Mouse (Mus musculus) C2C12 (cell line): ENCODE results near the gene Coro2b.

Source experiments
- CTCF ChIP-seq: IDR thresholded peaks from one replicate; pipeline ENCODE4 v1.5.1; 2011; ENCODE audit not compliant: control insufficient read depth, insufficient read depth, insufficient read length
- MAX ChIP-seq: IDR thresholded peaks from one replicate; pipeline ENCODE4 v1.6.1; 2011; ENCODE audit warnings: mild to moderate bottlenecking, control low read depth
- MYOD1 ChIP-seq: IDR thresholded peaks from one replicate; pipeline ENCODE4 v1.6.1; 2011; ENCODE audit warnings: low read depth; ENCODE audit not compliant: control insufficient read depth, insufficient read length
- MYOG ChIP-seq: IDR thresholded peaks from one replicate; pipeline ENCODE4 v1.6.1; 2011; ENCODE audit not compliant: control insufficient read depth, insufficient read length; ENCODE audit errors: extremely low read depth

DNA sequence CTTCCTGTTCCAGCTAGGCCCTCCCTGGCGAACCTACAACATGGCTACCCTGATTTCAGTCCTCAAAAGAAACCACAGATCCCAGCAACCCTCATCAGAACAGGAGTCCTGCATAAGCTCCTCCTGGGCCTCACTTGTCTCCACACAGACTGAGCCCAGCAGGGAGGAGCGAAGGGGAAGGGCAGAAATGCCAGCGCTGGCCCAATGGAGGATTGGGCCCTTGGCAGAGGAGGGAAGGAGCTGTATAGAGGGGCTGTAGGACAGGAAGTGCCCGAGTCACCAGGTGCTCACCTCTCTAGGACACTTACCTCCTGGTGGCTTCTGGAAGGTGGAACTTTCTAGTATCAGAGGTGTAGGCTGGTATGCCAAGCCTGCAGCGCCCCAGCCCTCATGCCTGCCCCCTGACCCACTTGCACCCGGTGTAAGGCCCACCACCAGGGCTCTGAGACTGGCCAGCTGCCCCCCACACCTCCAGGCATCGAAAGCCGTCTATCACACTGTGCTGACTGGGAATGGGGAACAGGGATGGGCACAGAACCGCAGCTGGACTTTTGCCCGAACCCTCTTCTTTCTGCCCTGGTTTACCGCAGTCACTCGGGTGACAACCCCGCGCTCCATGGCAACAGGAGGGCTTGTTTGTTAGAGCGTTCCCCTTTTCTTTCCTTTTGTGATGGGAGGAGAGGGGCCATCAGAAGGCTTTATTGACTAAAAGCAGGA, 16.9 kb downstream of the Coro2b start:
- TF ChIP-seq CTCF (no peak), MYOG (no peak), MYOD1 (no peak), MAX (no peak)
